Comparison of ENCODE assay signal across 13 mouse cellular contexts in the genomic region with DNA sequence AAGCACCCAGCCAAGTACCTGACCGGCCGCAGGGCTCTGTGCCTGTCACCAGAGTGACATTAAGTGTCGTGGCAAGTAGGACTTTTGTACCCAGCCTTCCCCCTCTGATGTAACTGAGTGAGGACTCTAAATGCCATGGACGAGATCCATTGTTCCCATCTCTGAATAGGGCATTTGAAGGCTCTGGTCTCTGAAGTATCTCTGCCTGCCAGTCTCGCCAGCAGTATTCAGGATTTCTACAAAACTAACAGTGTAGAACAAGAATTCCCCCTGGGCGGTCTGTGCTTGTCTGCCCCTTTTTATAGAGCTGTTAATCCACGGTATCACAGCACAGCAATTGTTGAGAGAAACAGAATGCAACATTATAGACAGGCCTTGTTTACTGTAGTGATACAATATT.
DNase-seq lines count a peak whose midpoint lies in the region; ATAC-seq and TF ChIP-seq lines count a peak whose summit lies in the region.
"Had no signal": no experiment of that assay in that cellular context is flagged by ENCODE, and none has a peak within 500 bp of the region (broad histone marks: within the 10 kb centered on the region; RNA-seq: fewer than 3 reads in every experiment).

No protein-coding gene starts in this region.

- DNase-seq in layer of hippocampus, adult 2 months (ENCODE audit: low spot score in 2 of 2): no peak
- DNase-seq in layer of hippocampus, adult 9-10 months (ENCODE audit: low spot score): no peak
- no peak for DNase-seq in forebrain, embryonic 10.5 days (ENCODE audit: extremely low spot score, low spot score)
- no peak for DNase-seq in gastrocnemius, postnatal 25 days
- no peak for DNase-seq in cerebellum, adult 9-10 months
- DNase-seq in layer of hippocampus, adult 8-10 months (ENCODE audit: low spot score in 2 of 2): no peak
- DNase-seq: cerebellum, adult 8-10 months; gastrocnemius, postnatal 14 days; lung, embryonic 14.5 days had no signal

- H3K4me1 ChIP-seq in forebrain, embryonic 10.5 days: peaks cover 40% of the 10 kb centered on the region
- peaks cover 36% of the 10 kb centered on the region for H3K4me1 ChIP-seq in hindbrain, embryonic 12.5 days
- peaks cover 34% of the 10 kb centered on the region for H3K4me1 ChIP-seq in midbrain, embryonic 16.5 days (ENCODE audit: control insufficient read depth, insufficient read depth, low read length)

- H3K27ac ChIP-seq in layer of hippocampus, adult 2 months: peak overlapping the region; percentile 72
- peak overlapping the region; percentile 8; the same call in 1 of the 2 replicates for H3K27ac ChIP-seq in forebrain, embryonic 10.5 days
- H3K27ac ChIP-seq in hindbrain, embryonic 12.5 days: peak overlapping the region; percentile 55
- H3K27ac ChIP-seq in midbrain, embryonic 16.5 days (ENCODE audit: low read length): no peak overlapping the region

- WGBS in forebrain, embryonic 10.5 days: 45% methylated on average over 7 of the region's 7 CpGs
- WGBS in hindbrain, embryonic 12.5 days: 27% methylated on average over 7 of the region's 7 CpGs
- WGBS in midbrain, embryonic 16.5 days: 16% methylated on average over 7 of the region's 7 CpGs

- peaks cover 5% of the 10 kb centered on the region; the same call in 1 of the 2 replicates for H3K9me3 ChIP-seq in forebrain, embryonic 10.5 days
- no peaks in the 10 kb centered on the region for H3K9me3 ChIP-seq in hindbrain, embryonic 12.5 days (replicated peaks)
- no peaks in the 10 kb centered on the region for H3K9me3 ChIP-seq in midbrain, embryonic 16.5 days (replicated peaks; ENCODE audit: control insufficient read depth, low read length, poor library complexity, severe bottlenecking)

- no peaks in the 10 kb centered on the region for H3K27me3 ChIP-seq in forebrain, embryonic 10.5 days (ENCODE audit: poor library complexity, severe bottlenecking)
- H3K27me3 ChIP-seq in hindbrain, embryonic 12.5 days: no peaks in the 10 kb centered on the region
- H3K27me3 ChIP-seq in midbrain, embryonic 16.5 days (ENCODE audit: control insufficient read depth, insufficient read depth, low read depth, low read length): no peaks in the 10 kb centered on the region
- H3K27me3 ChIP-seq: CH12.LX had no signal

- H3K4me2 ChIP-seq in hindbrain, embryonic 12.5 days (replicated peaks): no peak overlapping the region
- H3K4me2 ChIP-seq in midbrain, embryonic 16.5 days (ENCODE audit: low read length): no peak overlapping the region
- H3K4me2 ChIP-seq: lung, embryonic 14.5 days had no signal

- no peak for TF ChIP-seq CTCF in layer of hippocampus, adult 2 months (conservative IDR thresholded peaks at IDR 0.05)

- ATAC-seq in hindbrain, embryonic 12.5 days (ENCODE audit: low FRiP score): peak; percentile 62
- ATAC-seq in midbrain, embryonic 16.5 days: peak; percentile 38
- ATAC-seq: intestine, postnatal 0 days had no signal

- H3K4me3 ChIP-seq in layer of hippocampus, adult 2 months: no peak overlapping the region
- H3K4me3 ChIP-seq in forebrain, embryonic 10.5 days: no peak overlapping the region
- H3K4me3 ChIP-seq in hindbrain, embryonic 12.5 days: no peak overlapping the region
- no peak overlapping the region for H3K4me3 ChIP-seq in midbrain, embryonic 16.5 days (ENCODE audit: low read depth, low read length)

- peaks cover 10% of the 10 kb centered on the region for H3K36me3 ChIP-seq in forebrain, embryonic 10.5 days (replicated peaks)
- H3K36me3 ChIP-seq in hindbrain, embryonic 12.5 days: no peaks in the 10 kb centered on the region
- no peaks in the 10 kb centered on the region for H3K36me3 ChIP-seq in midbrain, embryonic 16.5 days (ENCODE audit: control insufficient read depth, insufficient read depth, low read length)

- H3K9ac ChIP-seq in hindbrain, embryonic 12.5 days: no peak overlapping the region
- no peak overlapping the region for H3K9ac ChIP-seq in midbrain, embryonic 16.5 days (ENCODE audit: low read depth, low read length)
- H3K9ac ChIP-seq: lung, embryonic 14.5 days had no signal
